Mouse (Mus musculus): ENCODE results near the gene Gsk3b.

GRCm38 (mm10) chr16:38131041-38131440, 42.2 kb downstream of the Gsk3b start:
- TF ChIP-seq CTCF (IDR thresholded peaks at IDR 0.05; ENCODE audit: low read depth) = no peak
- no peak for TF ChIP-seq EP300 (IDR thresholded peaks at IDR 0.05; ENCODE audit: low read depth)

Measured in liver, embryonic 14.5 days (tissue).